Mouse (Mus musculus) E14TG2a.4 (cell line): ENCODE results near the gene Hmg20a.
A peak's percentile ranks its signal among the peaks of the same experiment; 100 is the strongest.
"Not testable (repeated sequence)": the region's sequence is repeated elsewhere in the genome, so short reads cannot be mapped to it uniquely, and the experiment has no call there.

ENCODE experiments used
- H3K27me3 ChIP-seq: 2 replicates; pipeline ENCODE4 v1.6.1; 2014; ENCODE audit warnings: low read length, control low read depth; ENCODE audit not compliant: insufficient read depth
- H3K36me3 ChIP-seq: 2 replicates; pipeline ENCODE4 v1.6.1; 2014; ENCODE audit warnings: low read length, control low read depth; ENCODE audit not compliant: insufficient read depth
- H3K4me1 ChIP-seq: replicated peaks from 2 replicates; pipeline ENCODE4 v1.6.1; 2014; ENCODE audit warnings: low read depth, low read length, control low read depth
- H3K4me3 ChIP-seq: replicated peaks from 2 replicates; pipeline ENCODE4 v1.5.1; 2014; ENCODE audit warnings: mild to moderate bottlenecking, low read length
- H3K9me3 ChIP-seq: 2 replicates; pipeline ENCODE4 v1.6.1; 2014; ENCODE audit warnings: low read length, control low read depth
- CTCF ChIP-seq: conservative IDR thresholded peaks from 2 replicates; pipeline ENCODE4 v1.5.1; 2014; ENCODE audit warnings: low read length
- NANOG ChIP-seq: IDR thresholded peaks from 2 replicates; pipeline ENCODE4 v1.6.1; 2014; ENCODE audit warnings: borderline replicate concordance, low read length, mixed read lengths
- POU5F1 ChIP-seq: IDR thresholded peaks from 2 replicates; pipeline ENCODE4 v1.6.1; 2014; ENCODE audit warnings: low read length, borderline replicate concordance

Gene Hmg20a

DNA sequence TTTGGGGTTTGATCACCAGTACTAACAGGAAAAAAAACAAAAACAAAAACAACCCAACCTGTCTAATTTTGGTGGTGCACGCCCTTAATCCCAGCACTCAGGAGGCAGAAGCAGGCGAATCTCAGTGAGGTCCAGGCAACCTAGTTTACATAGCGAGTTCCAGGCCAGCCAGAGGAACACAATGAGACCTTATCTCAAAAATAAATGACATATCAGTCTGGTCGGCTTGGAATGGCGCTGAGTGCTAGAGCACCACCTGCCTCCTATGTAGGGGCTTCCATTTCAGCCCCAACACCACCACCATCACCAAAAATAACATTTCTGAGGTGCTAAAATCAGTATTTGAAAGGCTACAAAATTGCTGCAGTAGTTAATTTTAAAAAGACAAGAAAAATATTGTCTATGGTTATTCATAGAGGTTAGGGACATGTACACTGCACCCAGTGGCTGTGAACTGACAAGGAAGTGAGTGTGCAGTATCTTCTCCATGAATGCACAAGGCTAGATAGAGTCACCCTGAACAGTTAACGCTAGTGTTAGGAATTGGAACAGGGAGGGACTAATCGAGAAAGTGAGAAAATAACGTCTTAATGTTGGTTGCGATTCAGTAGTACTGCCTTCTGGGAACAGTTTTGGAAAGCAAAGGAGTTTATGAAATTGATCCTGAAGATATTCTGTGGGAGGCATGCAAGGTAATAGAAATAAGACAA lies 2.6 kb downstream of the Hmg20a start:
- H3K4me1 ChIP-seq = peaks cover 63% of the 10 kb centered on the region
- TF ChIP-seq NANOG = no peak
- no peak for TF ChIP-seq POU5F1
- no peak for TF ChIP-seq CTCF
- H3K27me3 ChIP-seq = no peaks in the 10 kb centered on the region
- no peak overlapping the region for H3K4me3 ChIP-seq
- no peaks in the 10 kb centered on the region for H3K36me3 ChIP-seq
- no peaks in the 10 kb centered on the region for H3K9me3 ChIP-seq

DNA sequence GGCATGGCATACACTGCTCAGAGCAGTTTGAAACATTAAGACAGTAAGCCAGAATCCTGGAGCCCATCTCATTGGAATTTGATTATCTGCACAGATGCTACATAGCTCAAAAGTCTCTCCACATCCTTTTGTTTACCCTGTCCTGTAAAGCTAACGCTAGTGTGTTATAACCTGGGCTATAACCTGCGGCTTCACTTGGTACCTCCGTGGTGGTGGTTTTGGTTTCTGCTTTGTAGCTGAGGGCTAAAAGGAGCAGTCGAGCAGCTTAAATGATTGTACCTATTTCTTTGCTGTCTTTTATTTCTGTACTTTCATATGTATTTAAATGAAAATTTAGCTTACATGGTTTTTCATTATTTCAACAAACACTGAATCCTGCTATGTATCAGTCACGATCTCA lies 3.6 kb downstream of the Hmg20a start:
- H3K27me3 ChIP-seq = no peaks in the 10 kb centered on the region
- H3K4me3 ChIP-seq = no peak overlapping the region
- H3K9me3 ChIP-seq = no peaks in the 10 kb centered on the region
- peaks cover 55% of the 10 kb centered on the region for H3K4me1 ChIP-seq
- H3K36me3 ChIP-seq = no peaks in the 10 kb centered on the region
- TF ChIP-seq NANOG = no peak
- TF ChIP-seq POU5F1 = no peak
- no peak for TF ChIP-seq CTCF

DNA sequence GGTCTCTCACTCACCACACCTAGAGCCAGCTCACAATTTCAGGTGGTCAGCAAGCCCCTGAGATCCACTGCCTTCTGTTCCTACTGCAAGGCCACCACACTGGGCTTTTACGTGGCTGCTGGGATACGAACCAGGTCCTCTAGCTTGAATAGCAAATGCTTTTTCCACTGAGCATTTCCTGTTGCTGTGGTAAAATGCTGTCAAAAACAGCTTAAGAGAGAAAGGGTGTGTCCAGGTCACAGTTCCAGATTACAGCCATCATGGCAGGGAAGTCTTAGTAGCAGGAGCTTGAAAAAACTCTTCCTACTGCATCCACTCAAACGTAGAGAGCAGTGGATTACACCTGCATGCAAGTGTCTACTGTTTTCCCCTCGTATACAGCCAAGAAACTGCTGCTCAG lies 6.5 kb downstream of the Hmg20a start:
- H3K27me3 ChIP-seq = no peaks in the 10 kb centered on the region
- H3K9me3 ChIP-seq = no peaks in the 10 kb centered on the region
- TF ChIP-seq CTCF (no peak), NANOG (no peak), POU5F1 (no peak)
- H3K4me3 ChIP-seq = no peak overlapping the region
- H3K4me1 ChIP-seq = peaks cover 41% of the 10 kb centered on the region
- H3K36me3 ChIP-seq = no peaks in the 10 kb centered on the region

DNA sequence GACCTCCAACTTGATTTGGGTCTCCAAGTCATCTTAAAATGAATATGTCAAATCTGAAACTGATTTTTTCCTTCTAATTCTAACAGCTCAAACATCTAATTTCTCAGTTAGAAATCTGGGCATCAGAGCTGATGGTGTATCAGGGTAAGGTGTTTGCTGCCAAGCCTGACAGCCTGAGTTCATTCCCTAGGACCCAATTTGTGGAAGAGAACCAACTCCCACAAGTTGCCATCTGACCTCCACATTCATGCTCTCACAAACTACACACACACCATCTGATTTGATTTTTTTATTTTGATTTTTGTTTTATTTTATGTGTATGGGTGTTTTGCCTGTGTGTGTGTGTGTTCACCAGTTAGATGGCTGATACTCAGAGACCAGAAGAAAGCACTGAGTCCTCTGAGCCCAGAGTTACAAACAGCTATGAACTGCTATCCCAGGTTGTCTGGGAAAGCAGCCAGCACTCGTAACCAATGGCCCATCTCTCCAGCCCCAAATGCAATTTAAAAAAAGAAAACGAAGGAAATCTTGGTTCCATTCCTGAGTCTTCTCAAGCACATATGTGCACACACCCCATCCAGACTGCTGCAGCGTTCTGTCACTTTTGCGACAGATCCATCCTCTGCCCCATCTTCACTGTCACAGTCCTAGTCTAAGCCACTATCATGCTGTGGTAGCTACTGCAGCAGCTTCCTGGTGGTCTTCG lies 17.6 kb downstream of the Hmg20a start:
- peaks cover 3% of the 10 kb centered on the region for H3K4me1 ChIP-seq
- no peak for TF ChIP-seq NANOG
- no peak for TF ChIP-seq CTCF
- TF ChIP-seq POU5F1 = no peak
- H3K9me3 ChIP-seq = no peaks in the 10 kb centered on the region
- H3K36me3 ChIP-seq = no peaks in the 10 kb centered on the region
- H3K4me3 ChIP-seq = no peak overlapping the region
- H3K27me3 ChIP-seq = no peaks in the 10 kb centered on the region

DNA sequence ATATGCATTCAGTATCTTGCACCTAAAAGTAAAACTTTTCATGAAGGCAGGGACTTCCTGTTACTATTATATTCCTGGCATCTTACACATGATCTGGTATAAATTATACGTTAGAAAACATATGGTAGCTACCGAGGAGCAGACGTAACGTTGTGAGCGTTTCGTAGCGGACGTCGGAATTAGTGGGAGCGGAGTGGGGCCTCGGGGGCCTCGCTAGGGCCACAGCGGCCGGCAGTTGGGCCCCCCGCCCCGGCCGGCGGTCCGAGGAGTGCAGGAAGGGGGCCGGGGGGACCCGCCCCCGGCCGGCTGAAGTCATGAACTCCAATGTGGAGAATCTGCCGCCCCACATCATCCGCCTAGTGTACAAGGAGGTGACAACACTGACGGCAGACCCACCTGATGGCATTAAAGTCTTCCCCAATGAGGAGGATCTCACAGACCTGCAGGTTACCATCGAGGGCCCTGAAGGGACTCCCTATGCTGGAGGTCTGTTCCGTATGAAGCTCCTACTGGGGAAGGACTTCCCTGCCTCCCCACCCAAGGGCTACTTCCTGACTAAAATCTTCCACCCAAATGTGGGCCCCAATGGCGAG lies 19.0 kb downstream of the Hmg20a start:
- H3K27me3 ChIP-seq, H3K4me1 ChIP-seq, H3K36me3 ChIP-seq, H3K9me3 ChIP-seq: not testable (repeated sequence)
- peak overlapping the region; percentile 46; the same call in 1 of the 2 replicates for H3K4me3 ChIP-seq

DNA sequence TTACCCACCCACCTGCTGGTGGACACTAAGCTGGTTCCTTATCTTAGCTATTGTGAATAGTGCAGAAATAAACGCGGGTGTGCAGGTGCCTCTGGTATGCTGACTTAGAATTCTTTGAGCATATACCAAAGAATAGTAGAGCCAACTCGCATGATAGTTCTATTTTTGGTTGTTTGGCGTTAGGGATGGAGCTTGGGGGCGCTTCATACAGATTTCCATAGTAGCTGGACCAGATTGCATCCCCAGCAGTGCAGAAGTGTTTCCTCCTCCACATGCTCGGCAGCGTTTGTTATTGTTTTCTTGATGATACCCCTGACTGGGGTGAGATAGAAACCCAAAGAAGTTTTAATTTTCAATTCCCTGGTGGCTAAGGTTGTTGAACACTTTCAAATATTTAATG lies 21.3 kb downstream of the Hmg20a start:
- no peaks in the 10 kb centered on the region for H3K27me3 ChIP-seq
- H3K4me3 ChIP-seq = no peak overlapping the region
- no peaks in the 10 kb centered on the region; the same call in 1 of the 2 replicates for H3K4me1 ChIP-seq
- H3K9me3 ChIP-seq = no peaks in the 10 kb centered on the region
- H3K36me3 ChIP-seq = no peaks in the 10 kb centered on the region
- no peak for TF ChIP-seq CTCF
- TF ChIP-seq NANOG = no peak
- TF ChIP-seq POU5F1 = no peak

DNA sequence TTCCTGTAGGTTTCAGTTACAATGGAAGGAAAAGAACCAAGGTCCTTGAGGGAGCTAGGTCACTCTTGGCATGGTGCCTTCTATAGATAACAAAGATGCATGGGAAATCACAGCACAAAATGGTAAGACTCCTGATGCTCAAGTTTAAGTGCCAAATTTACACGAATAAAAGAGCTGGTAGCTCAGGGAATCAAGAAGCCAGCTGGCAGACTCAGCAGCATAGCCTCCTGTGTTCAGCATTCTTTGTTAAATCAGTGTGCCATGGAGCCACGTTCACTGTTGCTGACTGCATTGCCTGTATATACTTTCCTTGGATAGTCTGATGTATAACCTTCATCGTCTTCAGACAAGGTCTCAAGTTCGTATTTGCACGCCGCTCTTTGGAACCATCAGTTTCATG lies 33.2 kb downstream of the Hmg20a start:
- TF ChIP-seq POU5F1 (no peak), CTCF (no peak), NANOG (no peak)
- Histone ChIP-seq H3K27me3 (no peaks in the 10 kb centered on the region), H3K4me3 (no peak overlapping the region), H3K4me1 (no peaks in the 10 kb centered on the region; the same call in 1 of the 2 replicates), H3K9me3 (no peaks in the 10 kb centered on the region), H3K36me3 (no peaks in the 10 kb centered on the region; the same call in 1 of the 2 replicates)

DNA sequence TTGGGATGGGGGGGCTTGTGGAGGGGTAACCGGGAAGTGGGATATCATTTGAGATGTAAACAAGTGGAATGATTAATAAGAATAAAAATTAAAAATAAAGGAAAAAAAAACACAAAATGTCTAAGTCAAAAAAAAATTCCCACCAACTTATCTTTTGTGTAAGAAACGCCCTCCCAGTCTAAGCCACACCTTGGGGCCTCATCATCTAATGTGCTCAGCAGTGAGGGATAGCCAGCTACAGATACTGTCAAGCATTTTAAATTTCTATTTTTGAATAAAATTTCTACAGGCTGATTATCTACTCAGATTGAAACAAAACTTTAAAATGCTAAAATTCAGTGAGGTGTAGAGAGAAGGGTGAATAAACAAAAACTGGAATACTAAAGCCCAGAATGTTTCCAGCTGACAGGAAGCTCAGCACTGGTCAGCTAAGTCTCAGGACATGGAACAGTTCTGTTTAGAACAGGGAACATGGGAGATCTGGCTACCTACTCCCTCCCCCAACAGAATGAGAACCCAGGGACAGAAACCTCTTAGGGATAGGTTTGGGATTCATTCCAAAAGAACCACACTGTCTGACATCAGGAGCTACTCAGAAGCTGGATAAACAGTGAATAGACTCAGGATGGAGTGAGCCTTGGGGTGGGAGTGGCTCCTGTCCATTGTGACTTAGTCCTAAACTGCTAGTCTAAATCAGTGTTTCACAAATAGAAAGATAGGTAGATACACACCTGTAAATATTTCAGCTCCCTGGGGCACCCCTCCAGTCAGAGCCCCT lies 34.8 kb downstream of the Hmg20a start:
- TF ChIP-seq CTCF (no peak), POU5F1 (no peak), NANOG (no peak)
- Histone ChIP-seq H3K27me3 (no peaks in the 10 kb centered on the region), H3K4me3 (no peak overlapping the region), H3K36me3 (no peaks in the 10 kb centered on the region; the same call in 1 of the 2 replicates), H3K4me1 (peaks cover 4% of the 10 kb centered on the region), H3K9me3 (no peaks in the 10 kb centered on the region)
